In genomic region chr6:121106711-121107405, GRCm38 (mm10) we compare ENCODE assay signal across 13 mouse cellular contexts. TPM values are rescaled to one million over a fixed set of nuclear protein-coding genes. Genes with fewer than 3 reads are reported as not detected.
DNase-seq lines count a peak whose midpoint lies in the region; ATAC-seq and TF ChIP-seq lines count a peak whose summit lies in the region.
"Had no signal": no experiment of that assay in that cellular context is flagged by ENCODE, and none has a peak within 500 bp of the region (broad histone marks: within the 10 kb centered on the region; RNA-seq: fewer than 3 reads in every experiment).

No protein-coding gene starts in this region.

- 94% methylated on average over 16 of the region's 16 CpGs for WGBS in hindbrain, embryonic 11.5 days

- no peaks in the 10 kb centered on the region for H3K27me3 ChIP-seq in hindbrain, embryonic 11.5 days (ENCODE audit: control insufficient read depth, insufficient read depth, low read length)
- H3K27me3 ChIP-seq: hindbrain, embryonic 15.5 days had no signal

- no peak overlapping the region for H3K4me2 ChIP-seq in hindbrain, embryonic 11.5 days (replicated peaks; ENCODE audit: low read depth, low read length)
- H3K4me2 ChIP-seq: hindbrain, embryonic 15.5 days had no signal

- H3K9ac ChIP-seq in hindbrain, embryonic 11.5 days (ENCODE audit: low read depth, low read length), result no peak overlapping the region
- H3K9ac ChIP-seq: hindbrain, embryonic 15.5 days had no signal

- peaks cover 6% of the 10 kb centered on the region for H3K4me1 ChIP-seq in hindbrain, embryonic 11.5 days (replicated peaks; ENCODE audit: control insufficient read depth, insufficient read depth, low read length)

- no peaks in the 10 kb centered on the region for H3K36me3 ChIP-seq in hindbrain, embryonic 11.5 days (ENCODE audit: control insufficient read depth, insufficient read depth, low read length)
- H3K36me3 ChIP-seq: hindbrain, embryonic 15.5 days had no signal

- H3K9me3 ChIP-seq in hindbrain, embryonic 11.5 days (ENCODE audit: control insufficient read depth, low read length), result no peaks in the 10 kb centered on the region
- H3K9me3 ChIP-seq: hindbrain, embryonic 15.5 days had no signal

- no peak for ATAC-seq in hindbrain, embryonic 11.5 days (ENCODE audit: low FRiP score)
- ATAC-seq: lung, postnatal 0 days had no signal

- peak; percentile 71 for DNase-seq in cerebellum, adult 11-12 months
- DNase-seq in cerebellum, postnatal 4 days (ENCODE audit: low spot score in 2 of 2), result no peak
- peak; percentile 43 for DNase-seq in left cerebral cortex, postnatal 4 days
- no peak for DNase-seq in left cerebral cortex, adult 2 months (ENCODE audit: extremely low spot score in 1 of 2, low spot score in 2 of 2)
- DNase-seq in cerebellum, postnatal 10 days, result peak; percentile 80 to 81
- peak; percentile 63 for DNase-seq in kidney, postnatal 10 days
- no peak for DNase-seq in hindbrain, embryonic 11.5 days (ENCODE audit: low spot score)
- DNase-seq in Muller cell, postnatal 12 days (ENCODE audit: inconsistent ontology term), result no peak
- DNase-seq: adrenal gland, adult 8-10 months; heart, adult 11 months; right cerebral cortex, postnatal 25 days had no signal

- no peak for TF ChIP-seq CTCF in left cerebral cortex, adult 2 months (IDR thresholded peaks at IDR 0.05)

- no peak overlapping the region for H3K27ac ChIP-seq in left cerebral cortex, adult 2 months
- no peak overlapping the region for H3K27ac ChIP-seq in hindbrain, embryonic 11.5 days (ENCODE audit: low read depth, low read length)
- H3K27ac ChIP-seq: hindbrain, embryonic 15.5 days had no signal

- intact Hi-C loops in left cerebral cortex, postnatal 4 days (cut with DNase I), result loop anchor here (10.0 kb wide), 1 partner anchor 82 kb away; no protein-coding TSS in a partner anchor
- intact Hi-C loops in left cerebral cortex, adult 2 months (cut with DNase I), result loop anchor here (5.0 kb wide), 1 partner anchor 80 kb away; no protein-coding TSS in a partner anchor

- no peak overlapping the region for H3K4me3 ChIP-seq in left cerebral cortex, adult 2 months
- H3K4me3 ChIP-seq in hindbrain, embryonic 11.5 days (ENCODE audit: low read depth, low read length), result no peak overlapping the region
- H3K4me3 ChIP-seq: hindbrain, embryonic 15.5 days had no signal

RNA-seq across cellular contexts. Expression of gene Mical3, which starts 23.9 kb away (rescaled TPM):
- 100 to 1,000 TPM; 149 to 156 TPM for total RNA-seq in left cerebral cortex, postnatal 4 days (2021)
- total RNA-seq in left cerebral cortex, adult 2 months (2021), result 100 to 1,000 TPM; 127 to 141 TPM
- polyA plus RNA-seq in hindbrain, embryonic 11.5 days (2014; fragmentation: Nextera tagmentation; extraction: Ambion mirVana), result 17.1 and 27.4 TPM in 2 replicates

Comparison
In these comparisons a context has a peak if more than half of its experiments do, and no peak if none do; other contexts are left out.
1. DNase-seq: peak in cerebellum, adult 11-12 months (single experiment), left cerebral cortex, postnatal 4 days (single experiment), cerebellum, postnatal 10 days (2 of 2) and kidney, postnatal 10 days (single experiment); none in cerebellum, postnatal 4 days (0 of 2), left cerebral cortex, adult 2 months (0 of 2), hindbrain, embryonic 11.5 days (single experiment) and Muller cell, postnatal 12 days (single experiment).